Mouse (Mus musculus) heart, adult 8-10 months (tissue): ENCODE results near the gene Dusp6. TPM values are rescaled to one million over a fixed set of nuclear protein-coding genes. Genes with fewer than 3 reads are reported as not detected.
A peak's percentile ranks its signal among the peaks of the same experiment; 100 is the strongest.
"Not testable (repeated sequence)": the region's sequence is repeated elsewhere in the genome, so short reads cannot be mapped to it uniquely, and the experiment has no call there.

Experiments
- DNase-seq: peaks from one replicate; pipeline ENCODE4 v3.0.0; 2022; ENCODE audit warnings: low spot score
- total RNA-seq, 4 experiments: library from RNA; stranded (reverse); gene quantifications; 2 replicates each; pipeline ENCODE4 v1.2.4; 2022

The Dusp6 gene
- 10 to 100 TPM; 12.9 to 18.7 (median 15.2) TPM for total RNA-seq

DNA sequence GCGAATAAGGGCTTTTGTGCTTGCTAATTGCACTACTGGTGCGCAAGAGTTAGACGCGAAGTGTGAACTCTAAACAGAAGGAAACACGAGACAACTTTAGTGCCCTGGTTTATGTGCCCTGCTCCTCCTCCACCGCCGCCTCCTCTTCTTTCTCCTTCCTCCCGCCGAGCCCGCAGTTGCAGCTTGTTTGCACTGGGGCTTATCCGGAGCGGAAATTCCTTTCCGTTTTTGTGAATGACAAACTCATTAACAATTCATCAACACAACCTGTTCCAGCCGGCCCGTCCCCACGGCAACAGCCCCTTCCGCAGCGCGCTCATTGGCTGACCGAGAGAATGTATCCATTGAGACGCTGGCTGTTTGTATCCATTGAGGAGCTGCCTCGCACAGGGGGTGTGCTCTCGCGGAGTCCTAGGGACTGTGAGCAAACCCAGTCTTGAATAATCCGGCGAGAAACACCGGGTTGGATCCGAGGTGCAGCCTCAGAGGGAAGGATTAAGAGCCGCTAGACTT is at the start of gene Dusp6:
Gene Dusp6, plus strand, starts transcription at position 365 of the 513 bp plus-strand sequence.
- peak; percentile 99 for DNase-seq

DNA sequence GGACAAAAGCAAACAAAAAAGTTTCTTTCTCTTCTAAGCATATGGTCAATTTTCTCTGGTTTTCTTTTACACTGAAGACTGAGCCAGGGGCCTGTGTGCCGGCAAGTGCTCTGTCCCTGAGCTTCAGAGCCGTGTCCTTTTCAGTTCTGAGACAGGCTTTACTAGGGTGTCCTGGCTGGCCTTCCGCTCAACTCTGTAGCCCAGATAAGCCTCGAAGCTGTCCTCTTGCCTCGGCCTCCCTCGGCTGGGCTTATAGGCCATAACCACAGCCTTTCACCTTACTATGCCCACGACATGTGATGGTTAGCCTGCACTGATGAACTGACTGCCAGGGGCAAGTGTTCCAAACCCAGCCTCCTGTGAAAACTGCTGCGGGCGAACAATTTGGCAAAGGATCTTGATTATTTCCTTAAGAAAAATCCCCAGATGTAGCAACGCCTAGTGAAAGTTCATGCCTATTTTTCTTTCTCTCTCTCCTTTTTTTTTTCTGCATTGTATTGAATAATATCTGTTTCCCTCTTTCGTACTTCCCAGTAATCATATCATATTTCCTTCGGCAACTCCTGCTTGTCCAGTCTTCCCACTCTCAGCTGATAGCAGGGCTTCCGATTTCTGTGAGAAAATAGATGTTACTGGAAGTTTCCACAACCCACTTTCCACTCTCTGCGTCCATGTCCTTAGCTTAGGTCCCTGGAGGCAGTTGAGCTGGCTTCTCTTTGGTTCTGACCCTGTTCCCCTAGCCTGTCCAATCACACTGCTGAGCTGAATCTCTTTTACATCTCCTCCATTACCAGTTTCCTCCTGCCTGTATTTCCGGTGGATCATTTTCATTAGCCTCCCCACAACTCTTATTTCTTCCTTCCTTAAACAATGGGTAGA is 48.4 kb upstream of the Dusp6 start:
- DNase-seq: peak; percentile 63

DNA sequence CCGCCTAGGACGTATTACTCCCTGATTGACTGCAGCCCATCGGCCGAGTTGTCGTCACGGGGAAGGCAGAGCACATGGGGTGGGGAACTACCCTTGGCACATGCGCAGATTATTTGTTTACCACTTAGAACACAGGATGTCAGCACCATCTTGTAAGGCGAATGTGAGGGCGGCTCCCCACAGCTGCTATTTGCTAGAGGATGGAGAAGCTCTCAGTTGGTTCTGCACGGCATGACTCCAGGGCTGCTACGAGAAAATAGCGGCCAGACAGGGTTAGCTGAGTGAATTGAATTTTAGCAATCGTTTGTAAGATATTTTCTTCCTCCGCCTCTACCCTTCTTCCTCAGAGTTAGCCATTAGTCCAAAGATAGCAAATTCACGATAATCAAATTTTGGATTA is 46.5 kb upstream of the Dusp6 start:
- not testable (repeated sequence) for DNase-seq

DNA sequence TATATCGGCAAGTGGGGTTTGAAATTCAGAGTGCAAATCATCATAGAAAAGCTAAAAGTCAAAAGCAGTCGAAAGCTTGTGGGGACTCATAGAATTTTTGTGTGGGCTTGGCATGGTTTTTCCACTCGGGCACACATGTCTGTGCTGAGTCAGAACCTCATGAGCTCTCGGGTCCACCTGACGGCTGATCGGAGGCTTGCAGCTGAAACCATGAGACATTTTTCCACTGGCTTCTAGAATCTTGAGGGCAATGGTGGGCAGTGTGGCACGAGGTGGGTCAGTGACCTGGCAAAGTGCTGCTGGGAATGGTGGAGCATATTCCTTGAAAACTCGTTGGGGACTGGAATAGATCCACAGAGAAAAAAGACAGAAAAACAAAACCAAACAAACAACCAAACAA is 41.5 kb upstream of the Dusp6 start:
- no peak for DNase-seq

DNA sequence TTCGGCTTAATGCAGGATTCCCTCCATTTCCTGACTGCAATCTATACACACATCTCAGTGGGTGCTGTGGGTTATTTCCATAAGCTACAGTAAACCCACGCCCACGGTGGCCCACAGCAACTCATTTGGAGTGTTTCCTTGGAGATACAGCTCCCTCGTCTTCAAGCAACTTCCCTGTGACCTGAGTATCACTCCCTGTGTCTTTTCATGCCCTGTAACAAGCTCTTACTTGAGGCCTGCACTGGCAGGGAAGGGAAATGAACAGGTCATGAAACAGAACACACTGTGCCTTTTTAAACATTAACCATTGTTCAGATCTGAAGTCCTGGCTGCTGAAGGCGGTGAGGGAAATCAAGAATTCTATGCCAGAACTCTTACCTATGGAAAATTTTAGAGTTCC is 40.3 kb upstream of the Dusp6 start:
- DNase-seq: no peak

DNA sequence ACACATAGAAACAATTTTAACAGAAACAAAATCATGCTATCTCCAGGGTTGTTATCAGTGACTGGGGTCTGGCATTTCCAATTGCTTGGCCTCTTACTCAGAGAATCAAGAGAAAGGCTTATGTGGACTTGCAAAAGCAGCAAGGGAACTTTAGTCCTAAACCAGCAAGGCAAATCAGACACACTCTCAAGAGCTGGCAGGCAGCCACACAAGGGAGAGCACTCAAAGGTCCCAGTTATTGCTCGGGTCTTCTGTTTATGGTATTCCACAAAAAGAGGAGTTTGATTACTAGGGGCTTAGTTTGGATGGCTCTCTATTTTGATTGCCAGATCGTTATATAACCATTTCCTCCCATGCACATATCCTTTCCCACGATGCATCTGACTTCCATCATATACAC is 38.8 kb upstream of the Dusp6 start:
- DNase-seq: no peak

DNA sequence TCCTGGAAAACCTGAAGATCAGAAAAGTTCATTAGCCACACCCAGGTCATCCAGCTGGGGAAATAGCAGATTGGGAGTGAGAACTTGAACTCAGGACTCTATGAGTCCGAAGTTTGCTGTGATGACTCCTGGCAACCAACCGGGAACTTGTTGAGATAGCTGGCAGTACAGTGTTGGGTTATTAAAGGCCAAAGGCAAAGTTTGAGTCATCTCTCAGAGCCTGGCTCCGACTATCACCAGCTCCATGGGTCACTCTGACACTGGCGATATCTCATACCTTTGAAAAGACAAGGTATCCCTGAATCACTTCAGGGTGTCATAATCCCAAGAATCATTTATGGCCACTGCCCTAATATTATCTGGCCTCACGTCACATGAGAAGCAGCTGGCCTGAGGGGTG is 36.2 kb upstream of the Dusp6 start:
- DNase-seq: no peak

DNA sequence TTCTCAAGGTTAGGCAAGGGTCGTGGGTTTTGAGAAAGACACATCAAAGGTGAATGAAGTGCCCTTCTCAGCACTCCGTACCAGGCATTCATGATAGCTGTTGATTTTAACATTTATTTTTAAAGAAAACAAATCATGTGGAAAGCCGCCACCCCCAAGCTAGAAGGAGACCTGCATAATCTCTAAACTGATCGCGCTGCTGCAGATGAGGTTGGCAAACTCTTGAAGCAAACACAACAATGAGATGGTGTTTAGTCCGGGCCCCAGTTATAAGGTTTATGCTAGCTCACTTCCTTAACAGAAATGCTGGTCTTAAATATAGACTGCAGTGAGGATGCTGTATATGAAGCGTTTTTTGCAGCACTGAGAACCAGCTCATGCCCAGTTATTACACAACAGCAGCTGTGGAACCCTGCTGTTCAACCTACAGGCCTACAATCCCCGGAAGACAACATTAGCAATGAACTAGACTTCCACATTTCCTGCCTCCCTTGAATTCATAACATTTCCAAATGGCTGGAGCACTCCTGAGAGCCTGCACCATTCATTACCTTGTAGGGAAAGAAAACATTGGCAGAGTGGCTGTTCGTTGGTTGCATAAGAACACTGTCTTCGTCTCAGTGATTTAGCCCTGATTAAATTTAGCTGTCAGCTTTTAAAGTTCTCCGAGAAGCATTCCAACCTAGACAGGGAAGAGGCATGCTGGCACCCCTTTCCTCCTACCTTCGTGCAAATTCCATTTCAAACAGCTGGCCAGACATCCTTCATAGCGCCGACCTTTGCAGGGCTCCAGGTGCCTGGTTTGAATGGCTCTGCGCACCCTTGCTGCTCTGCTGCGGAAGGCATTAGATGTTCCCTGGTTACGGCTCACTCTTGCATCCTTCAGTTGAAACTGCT is 34.8 kb upstream of the Dusp6 start:
- no peak for DNase-seq

DNA sequence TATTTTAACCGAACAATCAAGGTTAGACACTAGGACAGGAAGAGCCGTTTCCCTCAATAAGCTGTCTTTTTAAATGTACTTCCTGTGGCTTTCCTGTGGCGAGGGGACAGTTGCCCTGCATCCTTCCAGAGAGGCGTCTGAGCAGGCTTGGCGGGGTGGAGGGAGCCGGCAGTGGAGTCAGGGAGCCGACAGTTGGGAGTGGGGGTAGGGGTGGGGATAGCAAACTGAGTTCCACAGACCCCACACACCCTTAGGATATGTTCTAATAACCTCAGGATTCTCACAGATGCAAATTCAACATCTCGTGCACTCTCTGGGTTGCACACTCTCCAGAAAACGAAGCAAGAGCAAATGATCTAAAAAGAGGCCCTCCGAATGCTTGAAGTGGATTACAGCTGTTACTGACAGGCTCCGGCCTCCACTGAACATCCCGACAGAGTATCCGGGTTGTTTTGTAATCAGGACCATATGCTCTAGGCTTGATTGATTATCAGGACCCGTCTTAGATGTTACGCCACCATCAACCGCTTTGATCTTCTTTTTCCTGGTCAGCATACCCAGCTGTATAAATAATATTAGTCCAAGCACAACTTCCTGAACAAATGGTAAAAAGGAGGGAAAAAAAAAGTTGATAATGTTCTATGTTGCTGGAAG is 33.9 kb upstream of the Dusp6 start:
- peak; percentile 70 for DNase-seq

DNA sequence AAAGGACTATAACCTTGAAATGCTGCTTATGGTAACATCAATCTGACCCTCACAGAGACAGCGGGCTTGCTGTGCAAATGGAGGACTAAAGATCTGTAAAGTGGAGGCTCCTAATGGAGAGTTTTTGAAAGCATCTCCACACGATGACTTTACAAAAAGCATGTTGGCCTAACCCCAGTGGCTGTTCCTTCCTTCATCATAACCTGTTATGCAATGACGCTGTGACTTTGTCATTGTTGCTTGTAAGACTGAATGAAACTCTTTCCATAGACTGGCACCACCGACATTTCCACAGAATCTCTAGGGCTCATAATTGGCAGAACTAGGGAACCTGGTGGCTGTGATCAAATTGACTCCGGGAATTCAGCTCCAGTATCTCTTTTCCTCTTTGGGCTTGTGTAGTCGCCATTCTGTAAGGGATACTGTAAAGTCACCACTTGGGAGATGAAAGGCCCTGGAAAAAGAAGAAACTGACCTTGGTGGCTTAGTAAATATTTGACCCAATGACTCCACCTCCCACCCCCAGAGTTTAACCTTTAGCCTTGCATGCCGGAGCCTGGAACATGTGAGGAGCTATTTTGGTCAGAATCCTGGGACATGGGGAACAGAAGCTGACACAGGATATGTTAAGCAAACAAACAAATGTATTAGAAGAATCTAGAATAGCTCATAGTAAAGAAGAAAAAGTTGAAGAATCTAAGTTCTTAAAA is 30.4 kb upstream of the Dusp6 start:
- no peak for DNase-seq

DNA sequence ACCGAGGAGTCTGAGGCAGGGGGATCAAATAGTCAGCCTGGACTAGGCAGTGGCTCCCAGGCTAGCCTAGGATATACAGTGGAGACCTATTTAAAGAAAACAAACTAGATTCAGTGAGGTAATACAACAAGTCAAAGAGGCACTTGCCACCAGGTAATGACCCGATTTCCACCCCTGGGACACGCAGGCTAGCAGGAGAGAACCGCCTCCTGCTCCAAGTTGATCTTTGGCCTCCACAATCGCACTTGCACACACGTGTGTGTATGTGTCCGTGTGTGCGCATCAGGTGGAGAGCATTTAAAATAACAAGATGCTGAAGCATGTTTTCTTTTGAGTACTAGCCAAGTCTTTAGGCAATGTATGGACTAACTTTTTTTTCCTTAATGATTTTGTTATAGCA is 28.7 kb upstream of the Dusp6 start:
- DNase-seq: no peak

DNA sequence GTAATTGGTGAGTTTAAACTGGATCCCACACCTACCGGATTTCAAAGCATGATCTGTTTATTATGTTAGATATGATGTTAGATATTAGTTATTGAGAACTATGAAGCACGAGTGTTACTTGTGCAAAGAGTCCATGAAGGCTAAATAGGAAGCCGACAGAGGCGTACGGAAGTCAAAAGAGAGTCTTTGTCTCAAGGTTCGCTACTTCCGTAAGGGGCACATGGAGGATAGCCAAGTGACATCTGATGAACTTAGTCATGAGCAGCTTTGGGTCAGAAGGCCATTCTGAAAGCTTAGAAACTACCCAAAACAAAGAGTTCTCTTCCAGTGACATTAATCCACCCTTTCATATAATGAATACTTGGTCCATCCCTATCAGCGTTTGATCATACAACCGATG is 27.9 kb upstream of the Dusp6 start:
- no peak for DNase-seq

DNA sequence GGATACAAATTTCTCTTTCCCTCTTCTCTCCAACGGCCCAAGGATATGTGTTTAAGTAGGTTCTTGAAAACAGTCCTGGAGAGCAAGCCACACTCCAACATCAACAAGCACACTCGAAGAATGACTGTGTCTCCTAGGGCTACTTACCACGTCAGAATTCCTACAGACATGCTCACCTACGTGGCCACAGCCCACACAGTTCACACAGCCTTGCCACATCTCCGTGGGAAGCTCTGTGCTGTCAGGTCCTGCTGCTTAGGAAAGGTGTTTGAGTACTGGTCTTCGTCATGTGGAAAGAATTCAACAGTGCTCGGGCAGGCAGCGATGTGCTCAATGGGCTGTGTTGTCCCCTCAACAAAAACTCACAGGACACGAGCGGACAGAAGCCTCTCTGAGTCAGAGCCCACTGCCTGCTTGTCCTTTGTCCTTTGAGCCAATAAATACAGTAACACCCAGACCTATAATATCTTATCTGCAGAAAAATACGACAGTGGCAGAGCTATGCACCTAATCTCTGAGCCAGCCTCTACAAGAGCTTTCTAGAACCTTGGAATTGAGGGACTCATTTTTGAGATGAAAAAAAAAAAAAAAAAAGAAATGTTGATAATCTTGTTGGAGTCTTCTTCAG is 25.7 kb upstream of the Dusp6 start:
- DNase-seq: no peak

DNA sequence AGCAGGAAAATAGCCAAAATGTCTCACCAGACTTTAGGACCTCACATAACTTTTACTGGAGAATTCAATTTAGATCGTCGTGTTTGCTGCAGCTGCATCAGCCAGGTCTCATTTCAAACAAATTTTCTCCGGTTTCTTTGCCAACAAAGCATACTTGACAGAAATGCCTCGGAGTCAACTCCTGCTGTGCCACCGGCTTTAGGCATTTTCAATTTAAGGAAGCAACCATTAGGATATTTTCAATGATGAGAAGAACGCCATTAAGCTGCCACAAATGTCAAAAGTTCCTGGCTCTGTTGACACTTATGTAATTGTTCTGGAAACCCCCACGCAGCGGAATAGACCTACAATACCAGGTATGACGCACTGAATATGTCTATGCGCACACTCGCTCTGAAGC is 24.5 kb upstream of the Dusp6 start:
- no peak for DNase-seq

DNA sequence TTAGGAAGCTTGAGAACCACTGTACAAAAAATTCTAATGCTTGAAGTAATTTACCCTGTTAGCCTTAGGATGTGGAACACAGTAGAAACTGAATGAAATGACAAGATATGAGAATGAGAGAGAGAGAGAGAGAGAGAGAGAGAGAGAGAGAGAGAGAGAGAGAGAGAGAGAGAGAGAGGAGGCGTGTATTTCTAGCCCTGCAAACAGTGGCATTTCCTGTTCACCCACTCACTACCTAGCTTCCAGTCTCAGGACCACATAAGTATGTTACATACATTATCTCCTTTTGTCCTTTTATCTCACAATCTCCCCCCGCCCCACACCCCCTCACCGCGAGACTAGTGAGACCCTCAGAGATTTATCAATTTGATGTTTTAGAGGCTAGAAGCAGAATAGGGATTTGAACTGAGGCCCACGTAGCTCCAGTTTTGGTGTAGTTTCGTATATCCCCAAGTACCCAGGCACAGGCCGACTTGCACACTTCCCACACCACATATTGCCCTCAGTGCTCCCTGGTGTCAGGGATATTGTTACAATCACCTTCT is 21.7 kb upstream of the Dusp6 start:
- no peak for DNase-seq

DNA sequence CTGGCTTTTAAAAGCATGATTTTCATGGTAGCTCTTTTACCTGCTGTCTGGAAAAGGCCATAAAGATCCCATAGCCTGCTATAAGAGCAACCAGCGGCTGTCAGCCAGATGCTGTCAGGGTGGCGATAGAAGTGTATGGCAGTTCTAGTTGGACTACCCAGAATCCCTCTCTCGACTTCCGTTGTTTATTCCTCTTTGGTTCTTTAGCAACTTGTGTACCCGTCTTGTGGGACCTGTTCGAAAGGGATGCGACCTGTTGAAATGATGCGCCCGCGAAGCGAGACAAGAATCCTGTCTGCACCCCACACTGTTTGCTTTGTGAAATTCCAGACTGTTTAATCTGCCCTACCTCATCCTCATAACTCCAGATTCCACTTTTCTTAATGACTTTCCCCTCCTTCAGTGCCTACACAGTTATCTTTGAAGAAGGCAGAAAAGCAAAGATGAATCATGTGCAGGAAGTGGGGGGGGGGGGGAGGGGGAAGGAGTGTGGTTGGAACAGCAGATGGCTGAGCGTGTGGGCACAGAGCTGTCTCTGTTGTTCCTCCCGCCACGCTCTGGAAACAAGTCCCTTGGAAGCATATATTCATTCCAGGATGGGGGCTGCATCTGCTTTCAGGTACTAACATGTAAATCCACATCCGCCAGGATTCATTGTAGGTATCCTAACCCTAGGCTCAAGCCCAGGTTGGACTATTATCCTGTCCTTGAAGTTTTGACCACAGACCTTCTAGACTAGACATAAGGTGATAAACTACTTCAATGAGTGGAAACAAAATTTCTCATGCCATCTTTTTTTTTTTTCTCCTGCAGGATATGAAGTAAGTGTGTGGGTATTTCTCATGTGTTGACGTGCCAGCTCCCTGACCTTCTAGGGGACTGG is 21.0 kb upstream of the Dusp6 start:
- DNase-seq: no peak

DNA sequence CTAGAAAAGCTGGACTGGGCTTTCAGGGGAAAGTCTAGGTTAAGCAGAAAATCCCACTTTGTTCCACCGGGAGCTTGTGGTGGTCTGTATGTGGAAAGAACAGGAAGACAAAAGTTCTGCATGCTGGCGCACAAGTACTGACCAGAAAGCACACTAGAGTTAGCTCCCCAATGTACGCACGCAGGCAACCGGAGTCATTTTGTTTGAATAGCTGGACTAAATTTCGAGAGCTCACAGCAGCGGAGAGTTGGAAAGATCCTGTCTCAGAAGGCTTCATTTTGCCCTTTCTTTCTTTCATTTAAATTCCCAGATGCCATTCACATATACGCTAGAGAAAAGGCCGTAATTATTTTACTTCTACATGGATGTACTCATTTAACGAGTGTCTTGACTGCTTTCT is 20.3 kb upstream of the Dusp6 start:
- no peak for DNase-seq

DNA sequence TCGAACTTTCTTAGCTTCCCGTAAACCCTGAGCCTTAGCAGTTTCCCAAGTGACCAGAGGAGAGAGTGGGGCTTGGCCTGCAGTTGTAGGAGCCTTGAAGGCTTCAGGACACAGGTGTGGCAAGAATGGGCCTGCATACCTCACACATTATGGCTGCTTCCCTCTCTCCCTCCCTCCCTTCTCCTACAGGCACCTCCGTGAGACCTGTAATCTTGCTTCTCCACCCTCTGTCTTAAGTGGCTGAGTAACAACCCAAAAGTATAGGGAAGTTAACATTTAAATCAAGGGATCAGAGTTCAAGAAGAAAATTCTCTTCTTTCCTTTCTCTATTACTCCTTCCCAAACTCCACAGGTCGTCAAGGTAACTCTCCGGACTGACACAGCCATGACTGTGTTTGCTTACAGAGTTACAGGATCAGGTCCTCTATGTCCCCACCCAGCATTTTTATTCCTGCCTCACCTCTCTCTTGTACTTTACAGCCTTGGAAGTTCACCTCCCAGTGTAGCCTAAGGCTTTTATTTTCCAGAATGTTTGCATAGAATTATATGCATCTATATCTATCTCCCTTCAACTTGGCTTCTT is 19.0 kb upstream of the Dusp6 start:
- no peak for DNase-seq

DNA sequence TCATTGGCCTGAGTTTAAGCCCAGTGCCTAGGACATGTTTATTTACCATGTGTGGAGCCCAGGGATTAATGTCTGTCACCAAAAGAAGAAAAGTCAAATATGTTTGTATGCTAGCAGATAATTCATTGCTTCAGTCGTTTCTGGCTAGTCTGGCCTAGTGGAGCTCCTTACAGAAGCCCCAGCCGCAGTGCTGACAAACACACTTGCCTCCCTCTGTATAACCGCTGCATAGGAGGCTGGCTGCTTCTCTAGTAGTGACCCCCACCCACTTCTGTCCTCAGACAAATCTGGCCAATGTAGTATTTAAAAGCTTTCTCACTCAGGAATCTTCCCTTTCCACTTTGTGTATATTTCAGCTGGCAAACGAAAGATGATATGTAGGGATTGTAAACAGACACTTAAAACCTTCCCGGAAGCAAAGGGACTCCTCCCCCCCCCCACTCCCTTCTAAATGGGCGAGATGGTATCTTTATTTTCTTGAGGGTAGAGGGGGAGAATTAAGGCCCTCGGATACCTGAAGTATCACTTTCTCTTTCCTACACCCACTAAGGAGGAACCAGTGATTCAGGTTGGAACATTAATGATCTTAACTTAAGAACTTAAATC is 18.3 kb upstream of the Dusp6 start:
- no peak for DNase-seq
